Mouse (Mus musculus) liver, embryonic 12.5 days (tissue): ENCODE measurements around the gene Jmjd6. TPM values are rescaled to one million over a fixed set of nuclear protein-coding genes. Genes with fewer than 3 reads are reported as not detected.

Experiments used
- ATAC-seq: fragments of 200-750 bp; cut with Nextera tagmentation; 2 replicates; pipeline ENCODE4 v1.8.0; 2017; ENCODE audit warnings: moderate number of reproducible peaks, mild to moderate bottlenecking, moderate library complexity
- H3K27ac ChIP-seq: fragments of 300-500 bp; sonication (generic); 2 replicates; pipeline ENCODE4 v1.5.1; 2016; ENCODE audit warnings: mild to moderate bottlenecking
- H3K27me3 ChIP-seq: fragments of 300-500 bp; sonication (generic); replicated peaks from 2 replicates; pipeline ENCODE4 v1.6.1; 2016; ENCODE audit warnings: mild to moderate bottlenecking, moderate library complexity
- H3K36me3 ChIP-seq: fragments of 300-500 bp; sonication (generic); 2 replicates; pipeline ENCODE4 v1.6.1; 2016; ENCODE audit warnings: mild to moderate bottlenecking, moderate library complexity
- H3K4me1 ChIP-seq: fragments of 300-500 bp; sonication (generic); 2 replicates; pipeline ENCODE4 v1.6.1; 2016
- H3K4me2 ChIP-seq: fragments of 300-500 bp; sonication (generic); 2 replicates; pipeline ENCODE4 v1.6.1; 2016; ENCODE audit warnings: mild to moderate bottlenecking, moderate library complexity
- H3K4me3 ChIP-seq: fragments of 300-500 bp; sonication (generic); 2 replicates; pipeline ENCODE4 v1.5.1; 2016; ENCODE audit warnings: mild to moderate bottlenecking, moderate library complexity
- H3K9ac ChIP-seq: fragments of 300-500 bp; sonication (generic); 2 replicates; pipeline ENCODE4 v1.6.1; 2016; ENCODE audit warnings: mild to moderate bottlenecking, moderate library complexity
- H3K9me3 ChIP-seq: fragments of 300-500 bp; sonication (generic); replicated peaks from 2 replicates; pipeline ENCODE4 v1.6.1; 2016; ENCODE audit warnings: mild to moderate bottlenecking, moderate library complexity
- WGBS: fragments of 180-500 bp; shearing (Covaris S2); methylation state at CpG from one replicate; pipeline ENCODE4 v1.1.7; 2016; ENCODE audit not compliant: insufficient replicate concordance; 5-methylcytosine and 5-hydroxymethylcytosine counted together
- polyA plus RNA-seq: library from polyadenylated mRNA; unstranded; fragments of >200 nt; fragmentation: Nextera tagmentation; extraction: Ambion mirVana; gene quantifications from 2 replicates; pipeline ENCODE4 v1.2.1, GENCODE M21; 2016

The Jmjd6 gene
- polyA plus RNA-seq = 58.2 and 61.6 TPM in 2 replicates

DNA sequence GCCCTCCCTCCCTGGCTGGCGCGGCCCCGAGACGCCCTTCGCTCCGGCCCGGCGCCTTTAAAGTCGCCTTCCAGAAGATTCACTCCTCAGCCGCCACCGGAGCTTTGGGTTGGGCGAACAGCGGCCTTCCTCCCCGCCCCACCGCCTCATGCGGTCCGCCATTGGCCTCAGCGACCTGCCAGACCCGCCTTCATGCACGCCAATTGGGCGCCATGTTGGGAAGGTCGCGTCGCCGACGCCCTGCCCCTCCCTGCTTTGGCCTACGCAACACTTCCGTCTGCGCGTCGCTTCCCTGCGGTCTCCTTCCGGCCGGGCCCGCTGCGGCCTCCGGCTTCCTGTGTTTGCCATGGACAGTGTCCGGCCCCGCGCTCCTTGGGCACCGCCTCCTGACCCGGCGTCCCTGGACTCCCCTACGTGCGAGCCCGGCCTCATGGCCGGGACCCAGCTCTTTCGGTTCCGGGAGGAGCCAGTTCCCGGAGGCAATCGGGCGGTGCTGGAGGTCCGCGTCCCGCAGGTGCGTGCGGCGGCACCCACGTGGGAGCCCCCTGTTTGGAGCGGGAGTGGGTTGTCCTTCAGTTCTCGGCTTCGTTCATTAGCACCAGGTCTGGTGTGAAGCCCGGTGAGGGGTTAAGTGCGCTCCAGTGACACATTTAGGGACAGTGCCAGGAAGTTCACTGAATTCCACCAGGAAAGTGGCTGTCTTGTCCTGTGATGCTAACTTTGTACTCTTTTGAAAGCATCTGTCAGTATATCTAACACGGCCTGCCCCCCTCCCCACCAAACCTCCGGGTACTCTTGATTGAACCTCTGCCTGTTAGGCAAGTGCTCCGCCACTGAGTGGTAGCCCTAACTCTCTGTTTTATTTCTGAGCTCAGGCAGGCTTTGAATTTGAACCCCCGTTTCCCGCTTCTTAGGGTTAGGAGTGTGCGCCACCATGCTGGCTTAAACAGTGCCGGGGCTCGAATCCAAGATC lies at the start of gene Jmjd6, which contains the start of gene Mettl23:
Jmjd6 (minus strand) TSS at position 189 of the 973 bp plus-strand sequence.
Mettl23 (plus strand) TSS at position 18 of the 973 bp plus-strand sequence.
- Histone ChIP-seq H3K4me3 (peak within 1 kb of the TSS; percentile 82), H3K9ac (peak within 1 kb of the TSS; percentile 94), H3K4me1 (peaks cover 78% of the 10 kb centered on the region), H3K4me2 (peak within 1 kb of the TSS; percentile 86), H3K27ac (peak within 1 kb of the TSS; percentile 98), H3K9me3 (no peaks in the 10 kb centered on the region), H3K36me3 (peaks cover 62% of the 10 kb centered on the region), H3K27me3 (no peaks in the 10 kb centered on the region)
- WGBS = under 1% methylated on average over 72 of the region's 72 CpGs
- peak; percentile 95 for ATAC-seq

DNA sequence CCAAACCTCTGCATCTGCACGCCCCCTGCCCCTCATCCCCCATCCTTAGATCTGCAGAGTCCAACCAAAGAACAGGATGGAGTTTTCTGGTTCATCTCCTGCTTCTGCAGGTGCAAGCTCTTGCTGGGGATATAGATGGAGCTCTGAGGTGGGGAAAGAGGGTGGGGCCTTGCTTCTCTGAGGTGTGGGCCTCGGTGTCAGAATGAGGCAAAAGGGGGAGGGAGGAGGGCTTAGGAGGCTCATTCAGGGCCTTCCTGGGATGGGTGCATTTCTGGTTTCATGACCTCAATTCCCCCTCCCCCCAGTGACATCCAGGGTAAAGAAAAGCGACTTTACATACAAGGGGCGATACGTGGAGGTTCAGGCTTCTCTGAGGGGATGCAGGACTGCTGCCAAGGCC lies 43.9 kb upstream of the Jmjd6 start:
- 0 out of 2 replicates have a peak, but pooled peaks cover 6% of the 10 kb centered on the region for H3K4me1 ChIP-seq
- WGBS = 41% methylated on average over 5 of the region's 5 CpGs
- no peak for ATAC-seq
- H3K27me3 ChIP-seq = peaks cover 64% of the 10 kb centered on the region
- no peaks in the 10 kb centered on the region for H3K36me3 ChIP-seq
- H3K27ac ChIP-seq = no peak overlapping the region
- no peak overlapping the region for H3K9ac ChIP-seq
- H3K9me3 ChIP-seq = no peaks in the 10 kb centered on the region
- no peak overlapping the region for H3K4me3 ChIP-seq
- H3K4me2 ChIP-seq = no peak overlapping the region

DNA sequence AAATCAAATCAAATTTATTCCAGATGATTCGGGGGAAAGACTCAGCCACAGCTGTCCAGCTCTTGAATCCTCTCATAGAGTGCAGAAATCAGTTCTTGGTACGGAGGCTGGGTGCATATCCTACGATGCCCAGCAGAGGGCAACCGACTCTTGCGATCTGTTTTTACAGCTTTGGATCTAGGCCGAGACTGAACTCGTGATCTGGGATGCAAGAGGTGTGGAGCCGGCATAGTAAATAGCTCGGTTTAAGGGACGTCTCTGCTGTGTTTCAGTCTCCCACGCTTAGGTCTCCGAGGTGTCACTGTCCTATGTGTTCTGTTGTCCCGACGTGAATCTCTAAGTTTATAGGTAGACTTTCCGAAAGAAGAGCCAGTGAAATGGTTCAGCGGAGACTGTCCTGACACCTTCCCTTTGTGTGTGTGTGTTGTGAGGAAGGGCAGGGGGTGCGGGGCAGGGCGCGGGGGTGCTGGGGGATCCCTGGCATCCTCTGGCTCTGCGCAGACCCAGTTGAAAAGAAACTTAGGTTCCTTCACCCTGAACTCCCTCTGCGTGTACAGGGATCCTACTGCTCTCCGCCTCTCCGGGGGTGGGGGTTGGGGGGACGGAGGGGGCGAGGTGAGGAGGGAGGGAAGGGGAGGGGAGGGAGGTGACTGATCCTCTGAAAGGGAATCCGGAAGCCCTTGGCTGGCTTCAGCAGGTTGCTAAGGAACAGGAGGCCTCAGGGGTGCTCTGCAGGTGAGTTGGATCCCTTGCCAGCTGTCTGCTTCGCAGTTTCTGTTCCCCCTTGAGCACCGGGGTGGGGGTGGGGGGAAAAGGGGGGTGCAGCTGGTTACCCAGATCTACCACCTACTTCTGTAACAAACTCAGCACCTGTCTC lies 42.3 kb upstream of the Jmjd6 start:
- Histone ChIP-seq H3K4me3 (0 out of 2 replicates have a peak overlapping the region, but pooled peaks have one; percentile 10), H3K9ac (no peak overlapping the region), H3K27ac (no peak overlapping the region), H3K4me2 (peak overlapping the region; percentile 43), H3K27me3 (peaks cover 51% of the 10 kb centered on the region), H3K9me3 (no peaks in the 10 kb centered on the region), H3K4me1 (0 out of 2 replicates have a peak, but pooled peaks cover 6% of the 10 kb centered on the region), H3K36me3 (no peaks in the 10 kb centered on the region)
- no peak for ATAC-seq
- 4% methylated on average over 28 of the region's 28 CpGs for WGBS

DNA sequence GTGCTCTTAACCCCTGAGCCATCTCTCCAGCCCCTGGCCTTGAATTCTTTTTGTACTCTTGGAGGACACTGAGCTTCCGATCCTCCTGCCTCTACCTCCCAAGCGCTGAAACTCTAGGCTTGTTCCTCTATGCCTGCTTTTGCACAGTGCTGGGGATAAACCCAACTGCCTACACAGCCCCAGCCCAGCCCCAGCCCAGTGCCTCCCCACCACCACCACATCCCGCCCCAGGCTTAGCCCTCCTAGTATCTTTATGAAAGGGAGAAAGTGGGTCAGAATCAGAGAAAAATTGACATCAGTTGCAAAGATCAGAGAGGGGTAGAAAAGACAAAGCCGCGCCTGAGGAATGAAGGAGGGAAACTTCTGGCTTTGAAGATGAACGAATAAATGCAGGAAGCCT lies 40.8 kb upstream of the Jmjd6 start:
- Histone ChIP-seq H3K27ac (no peak overlapping the region), H3K4me2 (no peak overlapping the region), H3K9ac (no peak overlapping the region), H3K27me3 (peaks cover 41% of the 10 kb centered on the region), H3K4me3 (no peak overlapping the region), H3K9me3 (no peaks in the 10 kb centered on the region), H3K4me1 (0 out of 2 replicates have a peak, but pooled peaks cover 6% of the 10 kb centered on the region), H3K36me3 (no peaks in the 10 kb centered on the region)
- WGBS = 77% methylated on average over 6 of the region's 6 CpGs
- ATAC-seq = no peak

DNA sequence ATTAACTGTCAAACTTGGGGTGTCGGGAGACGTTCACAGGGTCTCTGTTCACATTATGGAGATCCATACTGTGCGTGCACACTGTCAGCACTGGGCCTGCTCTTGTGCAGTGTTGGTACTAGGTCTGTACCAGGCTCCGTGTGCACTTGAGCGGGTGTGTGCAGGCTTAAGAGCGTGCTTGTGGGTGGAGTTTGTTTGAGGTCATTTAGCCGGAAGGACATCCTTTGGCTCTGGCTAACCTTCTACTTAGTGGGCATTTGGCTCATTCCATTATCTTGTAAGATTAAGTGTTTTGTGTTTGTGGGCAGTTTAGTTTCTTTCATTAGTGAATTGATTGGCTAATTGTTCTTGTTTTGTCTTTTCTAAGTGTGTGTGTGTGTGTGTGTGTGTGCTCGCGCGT lies 39.2 kb upstream of the Jmjd6 start:
- no peaks in the 10 kb centered on the region for H3K9me3 ChIP-seq
- H3K4me2 ChIP-seq = no peak overlapping the region
- peaks cover 30% of the 10 kb centered on the region for H3K27me3 ChIP-seq
- H3K27ac ChIP-seq = no peak overlapping the region
- H3K4me3 ChIP-seq = no peak overlapping the region
- WGBS = 71% methylated on average over 10 of the region's 10 CpGs
- ATAC-seq = no peak
- H3K36me3 ChIP-seq = no peaks in the 10 kb centered on the region
- no peak overlapping the region for H3K9ac ChIP-seq
- 0 out of 2 replicates have a peak, but pooled peaks cover 6% of the 10 kb centered on the region for H3K4me1 ChIP-seq

DNA sequence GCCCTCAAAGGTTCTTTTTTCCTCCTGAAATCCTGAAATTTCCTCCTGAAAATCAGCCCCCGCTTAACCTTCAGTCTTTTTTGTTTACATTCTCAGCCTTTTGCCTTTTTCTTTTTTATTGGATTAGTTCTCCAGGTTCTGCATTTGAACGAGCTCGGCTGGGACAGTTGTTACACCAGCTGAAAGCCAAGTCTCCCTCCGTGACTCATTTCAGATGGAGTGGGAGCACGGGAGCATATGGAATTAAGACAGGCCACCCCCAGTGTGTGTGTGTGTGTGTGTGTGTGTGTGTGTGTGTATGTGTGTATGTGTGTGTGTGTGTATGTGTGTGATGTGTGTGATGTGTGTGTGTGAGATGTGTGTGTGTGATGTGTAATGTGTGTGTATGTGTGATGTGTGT lies 38.2 kb upstream of the Jmjd6 start:
- no peaks in the 10 kb centered on the region for H3K36me3 ChIP-seq
- H3K9ac ChIP-seq = no peak overlapping the region
- no peak overlapping the region for H3K4me2 ChIP-seq
- WGBS = 78% methylated on average over 5 of the region's 5 CpGs
- H3K4me1 ChIP-seq = 0 out of 2 replicates have a peak, but pooled peaks cover 6% of the 10 kb centered on the region
- H3K9me3 ChIP-seq = no peaks in the 10 kb centered on the region
- H3K27ac ChIP-seq = no peak overlapping the region
- H3K4me3 ChIP-seq = no peak overlapping the region
- no peak for ATAC-seq
- peaks cover 20% of the 10 kb centered on the region for H3K27me3 ChIP-seq

DNA sequence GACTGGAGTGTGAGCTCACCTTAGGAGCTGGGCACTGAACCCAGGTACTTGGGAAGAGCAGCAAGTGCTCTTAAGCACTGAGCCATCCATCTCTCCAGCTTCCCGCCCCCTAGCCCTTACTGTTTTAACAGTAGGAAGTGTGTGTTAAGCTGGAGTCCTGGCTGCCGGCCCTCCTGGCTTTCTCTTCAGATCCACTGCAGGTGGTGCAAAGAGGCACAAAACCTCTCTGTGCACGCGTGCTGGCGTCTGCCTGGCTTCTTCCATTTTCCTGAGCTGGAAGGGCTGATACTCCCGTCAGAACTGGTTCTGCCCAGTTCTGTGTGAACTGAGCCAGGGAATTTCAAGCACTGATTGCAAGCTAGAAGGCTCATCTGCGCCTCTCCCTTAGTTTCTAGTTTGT lies 37.6 kb upstream of the Jmjd6 start:
- H3K9me3 ChIP-seq = no peaks in the 10 kb centered on the region
- H3K9ac ChIP-seq = no peak overlapping the region
- H3K27me3 ChIP-seq = peaks cover 14% of the 10 kb centered on the region
- 72% methylated on average over 7 of the region's 7 CpGs for WGBS
- H3K27ac ChIP-seq = no peak overlapping the region
- H3K36me3 ChIP-seq = no peaks in the 10 kb centered on the region
- no peak for ATAC-seq
- H3K4me2 ChIP-seq = no peak overlapping the region
- 0 out of 2 replicates have a peak, but pooled peaks cover 5% of the 10 kb centered on the region for H3K4me1 ChIP-seq
- no peak overlapping the region for H3K4me3 ChIP-seq

DNA sequence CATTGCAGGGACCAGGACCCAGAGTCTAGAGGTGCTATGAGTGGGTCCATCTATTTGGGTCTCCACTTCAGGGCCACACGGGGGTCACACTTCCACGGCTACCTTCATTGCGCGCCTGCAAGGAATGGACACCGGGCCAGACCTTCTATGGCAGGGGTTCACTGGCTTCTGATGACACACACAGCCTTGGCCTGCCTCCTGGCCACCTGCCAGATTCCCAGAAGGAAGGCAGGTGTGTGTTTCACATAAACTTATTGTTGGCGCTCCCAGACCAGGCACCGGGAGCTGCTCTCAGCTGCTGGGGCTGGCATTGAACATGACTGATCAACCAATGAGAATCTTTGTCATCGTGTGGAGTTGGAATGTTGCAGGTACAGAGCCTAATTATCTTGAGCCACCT lies 35.2 kb upstream of the Jmjd6 start:
- Histone ChIP-seq H3K4me2 (no peak overlapping the region), H3K4me3 (no peak overlapping the region), H3K4me1 (no peaks in the 10 kb centered on the region), H3K27me3 (no peaks in the 10 kb centered on the region), H3K36me3 (peaks cover 14% of the 10 kb centered on the region), H3K9me3 (no peaks in the 10 kb centered on the region), H3K27ac (no peak overlapping the region), H3K9ac (no peak overlapping the region)
- 84% methylated on average over 8 of the region's 8 CpGs for WGBS
- no peak for ATAC-seq

DNA sequence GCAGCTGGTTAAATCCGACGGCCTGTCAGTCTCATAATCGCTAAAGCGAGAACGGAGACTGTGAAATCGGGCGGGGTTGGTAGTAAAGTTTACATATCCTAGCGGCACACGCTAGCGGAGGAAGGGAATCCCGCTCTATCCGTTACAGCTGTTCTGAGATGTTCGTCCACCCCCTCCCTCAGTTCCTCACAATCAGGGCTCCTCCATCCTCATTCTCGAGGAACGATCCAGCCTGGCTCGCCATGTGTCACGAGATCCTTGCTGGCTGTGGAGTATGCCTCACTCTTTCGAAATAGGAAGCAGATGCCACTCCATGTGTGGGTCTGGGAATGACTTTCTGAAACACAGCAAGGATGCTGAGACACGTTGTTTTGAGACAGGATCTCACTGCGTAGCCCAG lies 30.7 kb upstream of the Jmjd6 start:
- H3K9ac ChIP-seq = no peak overlapping the region

DNA sequence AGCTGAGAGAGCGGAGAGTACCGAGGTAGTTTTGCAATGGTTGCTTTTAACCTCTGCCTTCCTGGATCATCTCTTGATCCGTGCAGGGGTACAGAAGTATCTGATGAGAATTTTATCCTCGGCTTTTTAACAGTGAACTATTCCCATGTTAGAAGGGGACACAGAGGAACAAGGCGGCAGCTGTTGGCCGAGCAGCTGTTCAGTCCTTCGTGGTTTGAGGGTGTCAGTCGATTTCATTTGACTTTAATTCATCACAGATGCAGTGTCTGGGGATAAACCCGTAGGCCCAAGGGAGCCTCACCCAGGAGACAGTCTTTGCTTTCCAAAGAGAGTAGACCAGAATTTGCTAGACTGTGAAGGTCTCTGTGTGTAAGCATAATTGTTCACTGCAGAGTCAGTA lies 28.3 kb upstream of the Jmjd6 start:
- no peak for ATAC-seq
- H3K4me2 ChIP-seq = no peak overlapping the region
- H3K27me3 ChIP-seq = no peaks in the 10 kb centered on the region
- no peak overlapping the region for H3K27ac ChIP-seq
- no peak overlapping the region for H3K4me3 ChIP-seq
- H3K36me3 ChIP-seq = peaks cover 60% of the 10 kb centered on the region
- H3K9ac ChIP-seq = no peak overlapping the region
- H3K9me3 ChIP-seq = no peaks in the 10 kb centered on the region
- 79% methylated on average over 9 of the region's 9 CpGs for WGBS
- no peaks in the 10 kb centered on the region for H3K4me1 ChIP-seq

More for the DNA sequence above, 30.7 kb upstream of the Jmjd6 start:
- Histone ChIP-seq H3K27me3 (no peaks in the 10 kb centered on the region), H3K9me3 (no peaks in the 10 kb centered on the region), H3K27ac (no peak overlapping the region), H3K4me2 (no peak overlapping the region), H3K36me3 (peaks cover 46% of the 10 kb centered on the region), H3K4me3 (no peak overlapping the region), H3K4me1 (no peaks in the 10 kb centered on the region)
- ATAC-seq = no peak
- 87% methylated on average over 20 of the region's 20 CpGs for whole genome bisulfite sequencing

DNA sequence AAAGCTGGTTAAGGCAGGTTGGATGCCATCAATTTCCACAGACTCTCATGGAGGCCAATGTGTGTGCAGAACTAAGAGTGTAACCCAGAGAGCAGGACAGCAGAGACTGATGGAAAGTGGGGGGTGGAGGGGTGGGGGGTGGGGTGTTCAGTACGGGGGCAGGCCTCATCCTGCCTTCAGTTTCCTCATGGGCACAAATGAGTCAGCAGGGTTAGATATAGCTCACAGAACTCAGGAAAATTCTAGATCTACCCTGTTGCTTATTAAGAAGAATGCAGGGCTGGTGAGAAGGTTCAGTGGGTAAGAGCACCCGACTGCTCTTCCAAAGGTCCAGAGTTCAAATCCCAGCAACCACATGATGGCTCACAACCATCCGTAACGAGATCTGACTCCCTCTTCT lies 26.4 kb upstream of the Jmjd6 start:
- Histone ChIP-seq H3K36me3 (peaks cover 71% of the 10 kb centered on the region), H3K4me3 (no peak overlapping the region), H3K27ac (no peak overlapping the region), H3K4me1 (peaks cover under 1% of the 10 kb centered on the region; the same call in 1 of the 2 replicates), H3K27me3 (no peaks in the 10 kb centered on the region), H3K9ac (no peak overlapping the region), H3K9me3 (no peaks in the 10 kb centered on the region), H3K4me2 (no peak overlapping the region)
- no peak for ATAC-seq
- WGBS = 78% methylated on average over 4 of the region's 4 CpGs
